Mouse (Mus musculus) CH12.LX (cell line): ENCODE results near the gene Zfp663.

Source experiments
- CHD2 ChIP-seq: IDR thresholded peaks from 2 replicates; pipeline ENCODE4 v1.6.1; 2011; ENCODE audit warnings: low read length, improper control_type of control experiment
- CTCF ChIP-seq, 2 experiments: IDR thresholded peaks in 1 of 2; conservative IDR thresholded peaks in 1 of 2; 2 replicates each; pipeline ENCODE4 v1.5.1; 2011 to 2012; ENCODE audit warnings: low read depth in 2 of 2, low read length in 2 of 2, improper control_type of control experiment in 1 of 2, inconsistent platforms in 1 of 2, mild to moderate bottlenecking in 1 of 2, moderate library complexity in 1 of 2
- JUND ChIP-seq: conservative IDR thresholded peaks from 2 replicates; pipeline ENCODE4 v1.6.1; 2011; ENCODE audit warnings: low read depth, low read length, improper control_type of control experiment
- PAX5 ChIP-seq: IDR thresholded peaks from 2 replicates; pipeline ENCODE4 v1.6.1; 2012; ENCODE audit warnings: low read length, inconsistent platforms, mixed read lengths
- POLR2A ChIP-seq: IDR thresholded peaks from 2 replicates; pipeline ENCODE4 v1.6.1; 2011; ENCODE audit warnings: low read depth, mild to moderate bottlenecking, improper control_type of control experiment, low read length
- RAD21 ChIP-seq: IDR thresholded peaks from 2 replicates; pipeline ENCODE4 v1.6.1; 2011; ENCODE audit warnings: low read depth, mild to moderate bottlenecking, low read length, improper control_type of control experiment, moderate library complexity
- SMC3 ChIP-seq: IDR thresholded peaks from 2 replicates; pipeline ENCODE4 v1.6.1; 2011; ENCODE audit warnings: low read depth, low read length, improper control_type of control experiment
- ZC3H11A ChIP-seq: IDR thresholded peaks from 2 replicates; pipeline ENCODE4 v1.6.1; 2012; ENCODE audit warnings: low read depth, mild to moderate bottlenecking, inconsistent platforms, low read length, improper control_type of control experiment

- TF ChIP-seq POLR2A (no peak), JUND (no peak), CTCF (conservative IDR thresholded peaks at IDR 0.05 in 1 of 2, IDR thresholded peaks at IDR 0.05 in 1 of 2; ENCODE audit: low read depth in 2 of 2, low read length in 2 of 2) (no peak), ZC3H11A (no peak), RAD21 (no peak), PAX5 (no peak), SMC3 (no peak), CHD2 (no peak)
Measured at GRCm38 (mm10) chr2:165320531-165321150, 47.9 kb downstream of the Zfp663 start.
